Mouse (Mus musculus) bone marrow macrophage, adult 2 months (primary cell): ENCODE measurements at regions not wholly inside any gene's neighbourhood (a gene's known extent, or its start where the extent isn't known, plus 50 kb on each side); places are given as distances from the start of the nearest gene placed in this dataset.

Source experiments
- CTCF ChIP-seq: IDR thresholded peaks from 2 replicates; pipeline ENCODE4 v1.5.1; 2012; ENCODE audit warnings: low read depth, mild to moderate bottlenecking, low read length, moderate library complexity
- POLR2A ChIP-seq: IDR thresholded peaks from 2 replicates; pipeline ENCODE4 v1.6.1; 2012; ENCODE audit warnings: mild to moderate bottlenecking, low read depth, low read length, borderline replicate concordance

DNA sequence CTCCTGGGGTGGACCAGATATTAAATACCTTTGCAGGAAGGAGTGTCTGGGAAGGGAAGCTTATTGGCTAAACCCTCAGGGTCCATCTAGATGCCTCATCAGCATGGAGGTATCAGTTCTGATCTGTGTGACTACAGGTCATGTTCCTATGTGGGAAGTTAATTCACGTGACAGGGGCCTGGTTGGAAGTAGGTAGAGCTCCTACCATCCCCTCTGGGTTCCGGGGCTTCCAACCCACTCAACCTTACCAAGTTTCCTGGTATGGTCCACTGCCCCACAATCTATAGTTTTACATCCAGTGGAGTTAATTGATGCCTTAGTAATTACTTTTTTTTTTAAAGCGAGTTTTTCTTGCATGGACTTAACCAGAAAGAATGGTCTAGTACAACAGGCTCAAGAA is 130.3 kb downstream of the Enc1 start:
- TF ChIP-seq CTCF (no peak), POLR2A (no peak)
